Mouse (Mus musculus): Measurements from ENCODE around the gene Fpr1.

DNA sequence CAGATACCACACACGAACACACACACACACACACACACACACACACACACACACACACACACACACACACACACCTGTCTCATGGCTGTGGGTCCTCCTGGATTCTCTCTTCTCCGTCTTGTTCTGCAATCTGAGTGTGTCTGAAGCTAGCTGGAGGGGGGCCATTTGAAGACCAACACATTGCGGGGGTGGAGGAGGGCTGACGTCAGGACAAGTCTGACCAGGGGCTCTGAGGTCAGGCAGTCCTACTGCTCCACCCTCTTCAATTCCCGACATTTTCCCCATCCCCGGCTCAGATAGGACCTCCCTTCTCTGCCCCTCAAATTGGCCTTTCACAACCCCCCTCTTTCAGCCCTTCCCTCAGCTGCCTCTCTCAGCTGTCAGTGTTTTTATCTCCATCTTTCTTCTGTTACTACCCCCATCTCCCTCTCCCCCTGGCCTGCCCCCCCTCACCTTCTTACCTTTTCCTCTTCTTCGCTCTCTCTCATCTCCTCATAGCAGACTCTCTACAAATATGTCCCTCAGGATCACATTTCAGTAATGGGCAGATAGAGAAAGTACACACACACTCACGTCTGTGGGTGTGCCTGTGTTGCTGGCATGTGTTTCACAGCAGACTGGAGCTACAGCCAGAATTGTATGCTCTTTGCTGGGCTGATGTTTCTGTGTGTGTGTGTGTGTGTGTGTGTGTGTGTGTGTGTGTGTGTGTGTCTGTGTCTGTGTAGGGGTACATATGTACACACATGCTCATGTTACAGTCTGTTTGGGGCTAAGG lies 28.5 kb downstream of the Fpr1 start, which contains the start of gene Has1:
- TF ChIP-seq POLR2A (IDR thresholded peaks at IDR 0.05; ENCODE audit: insufficient read depth, low read depth, low read length): no peak
- no peak for TF ChIP-seq CTCF (IDR thresholded peaks at IDR 0.05; ENCODE audit: insufficient read depth, low read depth, low read length)
